Comparison of ENCODE assay signal across 24 mouse cellular contexts in the genomic region with DNA sequence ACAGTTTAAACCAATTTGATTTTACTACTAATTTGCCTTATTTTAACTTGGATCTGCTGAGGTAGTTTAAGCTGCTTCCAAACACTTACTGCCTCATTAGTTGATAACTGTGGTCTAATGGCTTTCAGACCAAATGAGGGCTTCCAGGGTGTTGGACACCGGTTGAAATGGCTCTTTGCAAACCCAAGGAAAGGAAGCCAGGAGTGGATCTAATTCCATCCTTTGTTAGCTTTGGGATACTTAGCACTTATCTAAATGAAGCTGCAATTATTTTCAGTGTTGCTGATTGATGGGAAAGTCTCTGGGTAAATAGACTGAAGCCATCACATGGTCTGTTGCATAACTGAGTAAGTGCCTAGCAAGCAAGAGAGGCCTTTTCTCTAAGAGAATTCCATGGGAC.
DNase-seq lines count a peak whose midpoint lies in the region; ATAC-seq and TF ChIP-seq lines count a peak whose summit lies in the region.
"Had no signal": no experiment of that assay in that cellular context is flagged by ENCODE, and none has a peak within 500 bp of the region (broad histone marks: within the 10 kb centered on the region; RNA-seq: fewer than 3 reads in every experiment).

No protein-coding gene starts in this region.

- TF ChIP-seq POLR2A in brain, embryonic 14.5 days (IDR thresholded peaks at IDR 0.05; ENCODE audit: borderline replicate concordance, extremely low read depth, insufficient read depth, insufficient read length, poor library complexity, severe bottlenecking): no peak

- DNase-seq in Muller cell, postnatal 12 days (ENCODE audit: inconsistent ontology term): peak; percentile 66
- DNase-seq in brain, embryonic 14.5 days (ENCODE audit: low read depth): peak; percentile 82
- no peak for DNase-seq in left cerebral cortex, adult 9 months (ENCODE audit: low spot score in 2 of 2)
- no peak for DNase-seq in retina, embryonic 14.5 days (ENCODE audit: low spot score)
- DNase-seq: adrenal gland, adult 8-10 months; adrenal gland, postnatal 25 days; cerebellum, adult 18-20 months; cerebellum, adult 9-10 months; cerebellum, postnatal 14 days; gastrocnemius, postnatal 25 days; heart, adult 18-20 months; heart, postnatal 10 days; heart, postnatal 36 days had no signal

- H3K4me2 ChIP-seq in forebrain, embryonic 13.5 days: no peak overlapping the region
- H3K4me2 ChIP-seq in forebrain, embryonic 15.5 days (replicated peaks): no peak overlapping the region
- H3K4me2 ChIP-seq: heart, embryonic 12.5 days; heart, embryonic 15.5 days; hindbrain, embryonic 13.5 days had no signal

- no peak overlapping the region for H3K9ac ChIP-seq in forebrain, embryonic 13.5 days
- H3K9ac ChIP-seq in forebrain, embryonic 15.5 days (replicated peaks): no peak overlapping the region
- H3K9ac ChIP-seq: heart, embryonic 12.5 days; heart, embryonic 15.5 days; hindbrain, embryonic 13.5 days had no signal

- TF ChIP-seq CTCF in brain, embryonic 14.5 days (IDR thresholded peaks at IDR 0.05; ENCODE audit: borderline replicate concordance, extremely low read depth, insufficient read depth, insufficient read length): no peak

- no peaks in the 10 kb centered on the region for H3K27me3 ChIP-seq in forebrain, embryonic 13.5 days
- H3K27me3 ChIP-seq in forebrain, embryonic 15.5 days: no peaks in the 10 kb centered on the region
- H3K27me3 ChIP-seq: heart, embryonic 12.5 days; heart, embryonic 15.5 days; hindbrain, embryonic 13.5 days had no signal

- no peaks in the 10 kb centered on the region for H3K36me3 ChIP-seq in forebrain, embryonic 13.5 days (ENCODE audit: poor library complexity, severe bottlenecking)
- no peaks in the 10 kb centered on the region for H3K36me3 ChIP-seq in forebrain, embryonic 15.5 days
- H3K36me3 ChIP-seq: heart, embryonic 12.5 days; heart, embryonic 15.5 days; hindbrain, embryonic 10.5 days; hindbrain, embryonic 13.5 days had no signal

- H3K4me1 ChIP-seq in forebrain, embryonic 13.5 days: no peaks in the 10 kb centered on the region
- no peaks in the 10 kb centered on the region for H3K4me1 ChIP-seq in forebrain, embryonic 15.5 days
- H3K4me1 ChIP-seq: heart, embryonic 12.5 days; heart, embryonic 15.5 days; hindbrain, embryonic 10.5 days; hindbrain, embryonic 13.5 days had no signal

- no peaks in the 10 kb centered on the region for H3K9me3 ChIP-seq in forebrain, embryonic 13.5 days (replicated peaks)
- no peaks in the 10 kb centered on the region for H3K9me3 ChIP-seq in forebrain, embryonic 15.5 days
- H3K9me3 ChIP-seq: heart, embryonic 12.5 days; heart, embryonic 15.5 days; hindbrain, embryonic 10.5 days; hindbrain, embryonic 13.5 days had no signal

- ATAC-seq in forebrain, embryonic 13.5 days: peak; percentile 53; the same call in 1 of the 2 replicates
- ATAC-seq in forebrain, embryonic 15.5 days (replicated peaks): no peak
- ATAC-seq: activated CD4-positive, CD25-positive, alpha-beta regulatory T cell, adult 4 months; CD4-positive, CD25-positive, alpha-beta regulatory T cell, adult 4 months; hindbrain, embryonic 16.5 days; inflammation-experienced regulatory T-cells, adult 6 months; intestine, embryonic 16.5 days had no signal

- H3K27ac ChIP-seq in forebrain, embryonic 13.5 days: no peak overlapping the region
- H3K27ac ChIP-seq in forebrain, embryonic 15.5 days (replicated peaks): no peak overlapping the region
- H3K27ac ChIP-seq: heart, embryonic 15.5 days; hindbrain, embryonic 10.5 days; hindbrain, embryonic 13.5 days had no signal

- 25% methylated on average over 1 of the region's 1 CpGs for WGBS in forebrain, embryonic 13.5 days
- 7% methylated on average over 1 of the region's 1 CpGs for WGBS in forebrain, embryonic 15.5 days

- H3K4me3 ChIP-seq in forebrain, embryonic 13.5 days: no peak overlapping the region
- H3K4me3 ChIP-seq in forebrain, embryonic 15.5 days: no peak overlapping the region
- H3K4me3 ChIP-seq: heart, embryonic 12.5 days; heart, embryonic 15.5 days; hindbrain, embryonic 10.5 days; hindbrain, embryonic 13.5 days had no signal

Comparison
In these comparisons a context has a peak if more than half of its experiments do, and no peak if none do; other contexts are left out.
1. DNase-seq: peak in Muller cell, postnatal 12 days (single experiment) and brain, embryonic 14.5 days (single experiment); none in left cerebral cortex, adult 9 months (0 of 2) and retina, embryonic 14.5 days (single experiment).